Mouse (Mus musculus) thymus, postnatal 4 days (tissue): Measurements from ENCODE around the gene Hps4.
A peak's percentile ranks its signal among the peaks of the same experiment; 100 is the strongest.
"Not testable (repeated sequence)": the region's sequence is repeated elsewhere in the genome, so short reads cannot be mapped to it uniquely, and the experiment has no call there.

ENCODE experiments used
- DNase-seq: peaks from one replicate; pipeline ENCODE4 v3.0.0; 2021

The Hps4 gene

DNA sequence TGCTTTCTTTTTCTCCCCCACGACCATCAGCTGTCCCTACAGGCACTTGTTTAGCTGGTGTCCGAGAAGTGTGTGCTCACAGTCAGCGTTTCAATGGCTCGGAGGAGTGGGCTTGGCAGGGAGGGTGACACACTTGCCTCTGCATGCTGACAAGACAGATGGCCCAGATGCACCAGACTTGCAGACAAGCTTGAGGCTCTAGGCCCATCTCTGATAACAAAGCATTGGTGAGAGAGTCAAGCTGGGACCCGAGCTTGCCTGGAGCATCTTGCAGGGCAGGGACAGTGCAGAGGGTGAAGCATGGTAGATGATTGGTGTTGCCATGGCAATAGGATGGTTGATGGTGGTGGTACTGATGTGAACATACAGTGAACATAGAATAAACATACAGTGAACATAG is 66.4 kb downstream of the Hps4 start:
- no peak for DNase-seq

DNA sequence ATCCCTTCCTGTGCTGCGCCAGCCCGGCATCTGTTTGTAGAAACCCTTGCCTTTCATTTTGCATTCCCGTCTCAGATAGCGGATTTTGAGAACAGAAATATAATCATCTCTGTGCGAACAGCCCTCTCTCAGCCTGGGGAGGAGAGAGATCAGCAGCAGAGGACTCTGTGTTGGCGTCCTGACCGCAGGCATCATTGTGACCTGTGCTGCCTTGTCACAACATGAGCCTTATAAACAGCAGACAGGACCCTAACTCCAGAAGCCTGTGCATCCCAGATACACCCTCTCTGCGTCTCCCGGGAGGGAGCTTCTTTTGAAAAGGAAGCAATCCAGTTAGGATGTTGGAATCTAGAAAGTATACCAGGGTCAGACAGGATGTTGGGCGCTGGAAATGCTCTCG is 68.2 kb downstream of the Hps4 start:
- no peak for DNase-seq

DNA sequence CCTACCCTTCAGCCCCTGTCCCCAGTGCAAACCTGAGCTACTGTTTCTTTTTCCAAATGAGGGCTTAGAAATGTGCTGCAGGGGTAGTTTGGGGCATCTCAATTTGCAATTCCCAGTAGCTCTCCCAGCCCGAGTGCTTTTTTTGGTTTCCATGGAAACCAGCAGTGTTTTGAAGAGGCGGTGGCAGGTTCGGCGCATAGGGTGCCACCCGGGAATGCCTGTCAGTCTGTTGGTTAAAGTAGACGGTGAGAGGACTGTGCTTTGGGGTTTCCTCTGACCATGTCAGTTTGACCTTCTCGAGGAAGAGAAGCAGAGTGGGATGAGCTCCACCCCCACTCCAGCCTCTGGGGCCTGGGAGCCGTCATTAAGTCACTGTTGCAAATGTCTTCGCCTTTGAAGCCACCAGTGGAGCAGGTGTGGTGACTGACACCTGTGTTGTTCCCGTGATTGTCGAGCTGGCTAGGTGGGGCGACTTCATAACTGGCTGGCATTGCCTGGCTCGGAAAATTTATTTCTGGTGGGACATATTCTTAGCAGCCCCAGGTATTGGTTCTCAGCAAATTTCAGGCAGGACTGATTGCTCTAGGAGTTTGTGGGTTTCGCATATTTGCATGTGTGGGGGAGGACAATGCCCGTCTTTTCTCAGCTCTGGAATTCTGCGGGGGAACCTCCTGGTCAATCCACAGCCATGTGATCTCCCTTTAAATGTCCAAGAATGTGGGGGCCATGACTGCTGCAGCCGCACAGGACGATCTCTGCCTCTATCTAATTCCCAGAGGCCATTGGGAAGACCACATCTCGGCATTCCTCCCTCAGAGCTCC is 68.8 kb downstream of the Hps4 start:
- no peak for DNase-seq

DNA sequence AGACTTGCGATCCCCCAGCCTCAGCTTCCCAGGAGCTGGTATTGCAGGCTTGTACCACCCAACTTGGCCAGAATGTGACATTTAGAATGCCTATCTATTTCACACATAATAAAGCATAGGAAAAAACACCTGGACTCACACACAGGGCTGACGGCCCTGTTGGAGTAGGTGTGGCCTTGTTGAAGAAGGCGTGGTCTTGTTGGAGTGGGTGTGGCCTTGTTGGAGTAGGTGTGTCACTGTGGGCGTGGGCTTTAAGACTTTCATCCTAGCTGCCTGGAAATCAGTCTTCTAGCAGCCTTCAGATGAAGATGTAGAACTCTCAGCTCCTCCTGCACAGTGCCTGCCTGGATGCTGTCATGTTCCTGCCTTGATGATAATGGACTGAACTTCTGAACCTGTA is 69.9 kb downstream of the Hps4 start:
- not testable (repeated sequence) for DNase-seq

DNA sequence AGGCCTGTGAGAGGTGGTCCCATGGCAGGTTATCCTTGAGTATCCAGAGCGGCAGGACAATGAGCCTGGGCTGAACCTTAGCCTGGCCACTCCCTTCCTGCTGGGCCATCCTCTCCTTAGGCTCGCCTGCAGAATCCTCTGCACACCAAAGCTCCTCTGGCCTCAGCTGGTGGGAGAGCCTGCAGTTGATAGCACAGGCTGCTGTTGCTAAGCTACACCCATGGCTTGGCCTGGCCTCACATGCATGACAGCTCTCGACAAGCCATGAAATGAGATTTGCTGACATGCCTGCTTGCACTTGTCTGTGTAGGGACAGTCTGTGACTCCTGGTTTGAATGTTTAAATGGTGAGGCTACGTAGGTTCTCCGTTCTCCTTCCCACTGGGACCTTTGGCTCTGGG is 73.8 kb downstream of the Hps4 start:
- no peak for DNase-seq

DNA sequence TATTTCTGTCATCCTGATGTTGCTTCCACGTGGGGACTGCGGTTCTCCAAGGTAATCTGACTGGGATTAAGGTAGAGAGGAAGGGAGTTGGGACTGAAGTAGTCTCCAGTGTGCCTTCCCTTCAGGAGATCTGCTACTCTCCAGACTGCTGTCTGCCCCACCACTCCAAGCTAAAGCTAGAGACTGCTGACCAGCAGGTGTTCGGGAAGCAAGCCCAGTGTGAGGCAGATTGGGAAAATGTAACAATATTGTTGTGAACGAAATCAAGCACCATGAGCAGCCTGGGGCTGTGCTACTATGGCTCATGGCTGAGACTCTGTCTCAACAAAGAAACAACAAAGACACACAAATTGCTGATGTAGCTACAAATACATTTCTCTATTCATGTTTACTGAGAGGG is 75.1 kb downstream of the Hps4 start:
- DNase-seq, result no peak

DNA sequence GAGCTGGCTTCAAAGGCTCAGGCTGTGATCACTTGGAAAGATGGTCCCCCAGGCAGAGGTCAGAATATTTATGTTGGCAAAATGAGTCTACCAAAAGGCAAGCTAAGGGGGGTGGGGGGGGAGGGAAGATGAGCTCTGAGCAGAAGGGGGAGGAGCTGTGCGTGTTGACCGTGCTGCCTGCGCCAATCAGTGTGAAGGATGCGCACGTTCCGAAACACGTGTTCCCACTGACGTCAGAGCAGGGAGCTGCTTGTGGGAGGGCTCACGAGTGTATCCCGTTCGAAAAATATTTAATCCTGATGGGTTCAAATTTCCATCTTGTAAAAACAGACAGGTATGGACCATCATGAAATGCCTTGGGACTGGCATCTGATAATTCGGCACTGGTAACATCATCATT is 76.7 kb downstream of the Hps4 start:
- DNase-seq, result no peak

DNA sequence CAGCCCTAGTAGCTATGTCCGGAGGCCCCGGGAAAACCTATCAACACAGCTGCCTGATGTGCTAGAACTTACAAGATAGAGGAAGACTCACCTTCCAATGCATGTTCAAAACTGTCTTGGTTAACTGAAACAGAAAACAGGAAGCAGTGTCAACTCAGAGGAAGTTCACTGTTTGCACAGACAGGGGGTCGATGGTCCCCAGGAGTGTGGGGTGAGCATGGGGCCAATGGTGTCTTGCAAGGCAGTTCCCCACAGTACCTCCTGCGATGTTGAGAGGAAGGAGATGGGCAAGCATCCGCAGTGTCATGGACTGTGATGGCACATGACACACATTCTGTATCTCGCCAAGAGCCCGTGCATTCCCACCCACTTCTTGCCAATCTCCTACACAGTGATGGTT is 83.8 kb downstream of the Hps4 start:
- no peak for DNase-seq

DNA sequence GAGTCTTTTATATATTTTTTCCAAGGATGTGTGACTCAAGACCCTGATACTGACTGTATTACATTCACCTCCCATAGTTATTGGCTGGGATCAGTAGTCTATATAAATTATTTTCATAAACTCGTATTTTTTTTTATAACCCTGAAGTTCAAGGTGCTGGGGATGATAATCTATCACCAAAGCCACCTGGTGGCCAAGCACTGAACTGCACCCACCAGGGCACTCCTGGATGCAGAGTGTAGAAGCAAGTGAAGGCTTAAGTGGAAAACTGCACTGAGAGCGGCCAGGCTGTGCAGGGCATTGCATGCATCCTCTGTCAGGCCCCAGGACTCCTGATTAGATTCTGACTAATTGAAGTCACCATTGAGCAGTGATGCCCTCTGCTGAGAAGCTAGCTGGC is 84.4 kb downstream of the Hps4 start:
- DNase-seq, result peak; percentile 88
